Mouse (Mus musculus): Measurements from ENCODE around the gene Sema6d. TPM values are rescaled to one million over a fixed set of nuclear protein-coding genes. Genes with fewer than 3 reads are reported as not detected.
"Not testable (repeated sequence)": the region's sequence is repeated elsewhere in the genome, so short reads cannot be mapped to it uniquely, and the experiment has no call there.

The Sema6d gene
- polyA plus RNA-seq, 1 experiment from 2014 or later = 14.6 TPM

GRCm38 (mm10) chr2:124322528-124323215 is 232.9 kb downstream of the Sema6d start:
- Histone ChIP-seq H3K4me1 (ENCODE audit: control insufficient read depth, insufficient read depth, low read length) (no peaks in the 10 kb centered on the region), H3K4me3 (ENCODE audit: low read depth, low read length) (no peak overlapping the region), H3K9me3 (ENCODE audit: control insufficient read depth, low read length) (no peaks in the 10 kb centered on the region), H3K36me3 (ENCODE audit: control insufficient read depth, insufficient read depth, low read length) (no peaks in the 10 kb centered on the region), H3K4me2 (ENCODE audit: low read depth, low read length) (no peak overlapping the region), H3K9ac (ENCODE audit: low read depth, low read length) (no peak overlapping the region), H3K27me3 (replicated peaks; ENCODE audit: control insufficient read depth, insufficient read depth, low read length) (no peaks in the 10 kb centered on the region), H3K27ac (replicated peaks; ENCODE audit: low read depth, low read length) (no peak overlapping the region)
- ATAC-seq (ENCODE audit: low read depth) = no peak
- DNase-seq (ENCODE audit: low spot score) = no peak
- WGBS = 75% methylated on average over 5 of the region's 5 CpGs

- ATAC-seq (ENCODE audit: low read depth) (no peak), DNase-seq (ENCODE audit: low spot score) (no peak)
- no peak overlapping the region for H3K9ac ChIP-seq (ENCODE audit: low read depth, low read length)
- H3K27ac ChIP-seq (replicated peaks; ENCODE audit: low read depth, low read length) = no peak overlapping the region
- H3K4me3 ChIP-seq (ENCODE audit: low read depth, low read length) = no peak overlapping the region
- no peak overlapping the region for H3K4me2 ChIP-seq (ENCODE audit: low read depth, low read length)
- H3K4me1 ChIP-seq (ENCODE audit: control insufficient read depth, insufficient read depth, low read length) = no peaks in the 10 kb centered on the region
- WGBS = 78% methylated on average over 6 of the region's 6 CpGs
- H3K36me3 ChIP-seq (ENCODE audit: control insufficient read depth, insufficient read depth, low read length) = no peaks in the 10 kb centered on the region
- no peaks in the 10 kb centered on the region for H3K27me3 ChIP-seq (replicated peaks; ENCODE audit: control insufficient read depth, insufficient read depth, low read length)
- no peaks in the 10 kb centered on the region for H3K9me3 ChIP-seq (ENCODE audit: control insufficient read depth, low read length)
Measured at GRCm38 (mm10) chr2:124324107-124324724, 234.4 kb downstream of the Sema6d start.

GRCm38 (mm10) chr2:124329473-124330130 is 239.8 kb downstream of the Sema6d start:
- no peak overlapping the region for H3K9ac ChIP-seq (ENCODE audit: low read depth, low read length)
- no peaks in the 10 kb centered on the region for H3K4me1 ChIP-seq (ENCODE audit: control insufficient read depth, insufficient read depth, low read length)
- H3K27me3 ChIP-seq (replicated peaks; ENCODE audit: control insufficient read depth, insufficient read depth, low read length) = no peaks in the 10 kb centered on the region
- H3K36me3 ChIP-seq (ENCODE audit: control insufficient read depth, insufficient read depth, low read length) = no peaks in the 10 kb centered on the region
- H3K4me3 ChIP-seq (ENCODE audit: low read depth, low read length) = no peak overlapping the region
- WGBS = 75% methylated on average over 1 of the region's 1 CpGs
- H3K27ac ChIP-seq (replicated peaks; ENCODE audit: low read depth, low read length) = no peak overlapping the region
- no peaks in the 10 kb centered on the region for H3K9me3 ChIP-seq (ENCODE audit: control insufficient read depth, low read length)
- no peak overlapping the region for H3K4me2 ChIP-seq (ENCODE audit: low read depth, low read length)
- DNase-seq (ENCODE audit: low spot score) (peak; percentile 64), ATAC-seq (ENCODE audit: low read depth) (0 out of 2 replicates have a peak, but pooled peaks have one; percentile 18)

GRCm38 (mm10) chr2:124332890-124333289 is 243.1 kb downstream of the Sema6d start:
- ATAC-seq (ENCODE audit: low read depth) (no peak), DNase-seq (ENCODE audit: low spot score) (no peak)
- Histone ChIP-seq H3K4me2 (ENCODE audit: low read depth, low read length) (no peak overlapping the region), H3K4me3 (ENCODE audit: low read depth, low read length) (no peak overlapping the region), H3K9ac (ENCODE audit: low read depth, low read length) (no peak overlapping the region), H3K9me3 (ENCODE audit: control insufficient read depth, low read length) (no peaks in the 10 kb centered on the region), H3K36me3 (ENCODE audit: control insufficient read depth, insufficient read depth, low read length) (no peaks in the 10 kb centered on the region), H3K27ac (replicated peaks; ENCODE audit: low read depth, low read length) (no peak overlapping the region), H3K27me3 (replicated peaks; ENCODE audit: control insufficient read depth, insufficient read depth, low read length) (no peaks in the 10 kb centered on the region), H3K4me1 (ENCODE audit: control insufficient read depth, insufficient read depth, low read length) (peaks cover 6% of the 10 kb centered on the region; the same call in 1 of the 2 replicates)
- 70% methylated on average over 5 of the region's 5 CpGs for WGBS

- H3K4me1 ChIP-seq (ENCODE audit: control insufficient read depth, insufficient read depth, low read length); H3K9me3 ChIP-seq (ENCODE audit: control insufficient read depth, low read length); ATAC-seq (ENCODE audit: low read depth); H3K27ac ChIP-seq (replicated peaks; ENCODE audit: low read depth, low read length); H3K9ac ChIP-seq (ENCODE audit: low read depth, low read length); H3K27me3 ChIP-seq (replicated peaks; ENCODE audit: control insufficient read depth, insufficient read depth, low read length); H3K4me2 ChIP-seq (ENCODE audit: low read depth, low read length); H3K4me3 ChIP-seq (ENCODE audit: low read depth, low read length); H3K36me3 ChIP-seq (ENCODE audit: control insufficient read depth, insufficient read depth, low read length): not testable (repeated sequence)
- 57% methylated on average over 2 of the region's 2 CpGs for WGBS
- DNase-seq (ENCODE audit: low spot score) = peak; percentile 23
Measured at GRCm38 (mm10) chr2:124334655-124335054, 244.9 kb downstream of the Sema6d start.

DNA sequence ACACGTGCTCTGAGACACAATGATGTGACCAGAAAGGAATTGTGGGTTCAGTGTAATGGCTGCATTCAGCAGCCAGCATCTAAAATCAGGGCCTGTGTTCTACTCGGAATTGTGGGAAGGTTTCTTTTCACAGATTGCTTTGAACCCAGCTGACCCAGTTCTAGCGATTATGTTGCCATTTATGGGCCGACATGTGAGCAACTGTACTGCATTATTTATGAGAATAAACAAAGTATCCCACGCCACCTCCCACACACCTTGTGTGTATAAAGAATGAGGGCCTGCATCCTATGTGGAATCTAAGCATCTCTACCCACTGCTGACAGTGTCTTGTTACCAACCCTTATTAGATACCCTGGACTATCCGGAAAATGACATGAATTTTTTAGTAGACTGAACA is 248.5 kb downstream of the Sema6d start:
- WGBS = 81% methylated on average over 6 of the region's 6 CpGs
- Histone ChIP-seq H3K27ac (replicated peaks; ENCODE audit: low read depth, low read length) (no peak overlapping the region), H3K27me3 (replicated peaks; ENCODE audit: control insufficient read depth, insufficient read depth, low read length) (no peaks in the 10 kb centered on the region)

DNA sequence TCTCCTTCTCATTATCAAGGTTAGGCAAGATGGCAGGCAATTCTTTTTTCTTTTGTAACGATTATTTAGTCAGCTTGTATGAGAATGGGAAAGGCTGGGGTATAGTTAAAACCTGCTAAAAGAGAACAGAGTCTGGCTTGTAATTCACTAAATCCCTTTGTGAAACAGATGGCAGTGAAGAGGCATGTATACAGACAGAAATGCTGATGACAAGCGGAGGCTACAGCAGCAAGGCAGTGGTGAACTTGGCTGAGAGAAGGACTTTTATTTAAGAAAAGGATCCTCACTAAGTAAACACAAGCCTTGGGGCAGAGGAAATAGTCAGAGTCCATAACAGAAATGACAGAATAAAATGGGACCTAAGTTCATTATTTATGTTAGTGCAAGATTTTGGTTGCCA is 264.4 kb downstream of the Sema6d start:
- H3K4me2 ChIP-seq (ENCODE audit: low read depth, low read length) = no peak overlapping the region
- no peak for ATAC-seq (ENCODE audit: low read depth)

More for the DNA sequence above, 248.5 kb downstream of the Sema6d start:
- H3K4me1 ChIP-seq (ENCODE audit: control insufficient read depth, insufficient read depth, low read length) = peaks cover 6% of the 10 kb centered on the region; the same call in 1 of the 2 replicates
- H3K4me3 ChIP-seq (ENCODE audit: low read depth, low read length) = no peak overlapping the region
- H3K36me3 ChIP-seq (ENCODE audit: control insufficient read depth, insufficient read depth, low read length) = no peaks in the 10 kb centered on the region
- no peak overlapping the region for H3K9ac ChIP-seq (ENCODE audit: low read depth, low read length)
- no peak for DNase-seq (ENCODE audit: low spot score)
- H3K9me3 ChIP-seq (ENCODE audit: control insufficient read depth, low read length) = no peaks in the 10 kb centered on the region
- ATAC-seq (ENCODE audit: low read depth) = no peak
- no peak overlapping the region for H3K4me2 ChIP-seq (ENCODE audit: low read depth, low read length)

GRCm38 (mm10) chr2:124354716-124355115 is 264.9 kb downstream of the Sema6d start:
- H3K4me3 ChIP-seq (ENCODE audit: low read depth, low read length) = no peak overlapping the region
- no peaks in the 10 kb centered on the region for H3K4me1 ChIP-seq (ENCODE audit: control insufficient read depth, insufficient read depth, low read length)
- 77% methylated on average over 2 of the region's 2 CpGs for WGBS
- no peaks in the 10 kb centered on the region for H3K36me3 ChIP-seq (ENCODE audit: control insufficient read depth, insufficient read depth, low read length)
- no peak overlapping the region for H3K27ac ChIP-seq (replicated peaks; ENCODE audit: low read depth, low read length)
- H3K9me3 ChIP-seq (ENCODE audit: control insufficient read depth, low read length) = no peaks in the 10 kb centered on the region
- no peak overlapping the region for H3K9ac ChIP-seq (ENCODE audit: low read depth, low read length)
- H3K27me3 ChIP-seq (replicated peaks; ENCODE audit: control insufficient read depth, insufficient read depth, low read length) = no peaks in the 10 kb centered on the region
- H3K4me2 ChIP-seq (ENCODE audit: low read depth, low read length) = no peak overlapping the region
- no peak for DNase-seq (ENCODE audit: low spot score)
- no peak for ATAC-seq (ENCODE audit: low read depth)

More for the DNA sequence above, 264.4 kb downstream of the Sema6d start:
- Histone ChIP-seq H3K9ac (ENCODE audit: low read depth, low read length) (no peak overlapping the region), H3K4me1 (ENCODE audit: control insufficient read depth, insufficient read depth, low read length) (no peaks in the 10 kb centered on the region), H3K27me3 (replicated peaks; ENCODE audit: control insufficient read depth, insufficient read depth, low read length) (no peaks in the 10 kb centered on the region), H3K27ac (replicated peaks; ENCODE audit: low read depth, low read length) (no peak overlapping the region), H3K36me3 (ENCODE audit: control insufficient read depth, insufficient read depth, low read length) (no peaks in the 10 kb centered on the region), H3K9me3 (ENCODE audit: control insufficient read depth, low read length) (no peaks in the 10 kb centered on the region), H3K4me3 (ENCODE audit: low read depth, low read length) (no peak overlapping the region)
- 73% methylated on average over 2 of the region's 2 CpGs for WGBS
- DNase-seq (ENCODE audit: low spot score) = no peak
